Mouse (Mus musculus) lung, postnatal 36 days (tissue): ENCODE measurements at regions not wholly inside any gene's neighbourhood (a gene's known extent, or its start where the extent isn't known, plus 50 kb on each side); places are given as distances from the start of the nearest gene placed in this dataset.
"Not testable (repeated sequence)": the region's sequence is repeated elsewhere in the genome, so short reads cannot be mapped to it uniquely, and the experiment has no call there.

Experiments used
- DNase-seq: peaks from one replicate; pipeline ENCODE4 v3.0.0; 2022; ENCODE audit warnings: mixed read lengths

GRCm38 (mm10) chr13:107577272-107577671, 467.0 kb upstream of the Smim15 start:
- DNase-seq, result no peak

- DNase-seq, result no peak
Observed at GRCm38 (mm10) chr13:107576701-107577100, 467.5 kb upstream of the Smim15 start.

GRCm38 (mm10) chr13:107575025-107575424, 469.2 kb upstream of the Smim15 start:
- DNase-seq, result no peak

GRCm38 (mm10) chr13:107573499-107574355, 470.5 kb upstream of the Smim15 start:
- no peak for DNase-seq

GRCm38 (mm10) chr13:107571539-107571938, 472.7 kb upstream of the Smim15 start:
- no peak for DNase-seq

- DNase-seq, result no peak
Observed at GRCm38 (mm10) chr13:107569477-107569876, 474.8 kb upstream of the Smim15 start.

GRCm38 (mm10) chr13:107568701-107569121, 475.5 kb upstream of the Smim15 start:
- DNase-seq, result peak; percentile 37

GRCm38 (mm10) chr13:107562463-107562862, 481.8 kb upstream of the Smim15 start:
- no peak for DNase-seq

GRCm38 (mm10) chr13:107561529-107561928, 482.7 kb upstream of the Smim15 start:
- DNase-seq, result no peak

- DNase-seq, result peak; percentile 37
Observed at GRCm38 (mm10) chr13:107555958-107556357, 488.3 kb upstream of the Smim15 start.

GRCm38 (mm10) chr13:107554091-107554490, 490.2 kb upstream of the Smim15 start:
- DNase-seq, result no peak

GRCm38 (mm10) chr13:107552165-107552564, 492.1 kb upstream of the Smim15 start:
- no peak for DNase-seq

GRCm38 (mm10) chr13:107549995-107550394, 494.3 kb upstream of the Smim15 start:
- DNase-seq, result not testable (repeated sequence)

GRCm38 (mm10) chr13:107547073-107547472, 497.2 kb upstream of the Smim15 start:
- no peak for DNase-seq

- no peak for DNase-seq
Observed at GRCm38 (mm10) chr13:107546181-107546900, 497.9 kb upstream of the Smim15 start.

GRCm38 (mm10) chr13:107541635-107541955, 502.7 kb upstream of the Smim15 start:
- DNase-seq, result no peak

GRCm38 (mm10) chr13:107540784-107541634, 503.2 kb upstream of the Smim15 start:
- DNase-seq, result no peak

- no peak for DNase-seq
Observed at GRCm38 (mm10) chr13:107540305-107540704, 503.9 kb upstream of the Smim15 start.

- no peak for DNase-seq
Observed at GRCm38 (mm10) chr13:107539867-107540266, 504.4 kb upstream of the Smim15 start.

GRCm38 (mm10) chr13:107539326-107539725, 504.9 kb upstream of the Smim15 start:
- no peak for DNase-seq

GRCm38 (mm10) chr13:107535213-107535612, 509.0 kb upstream of the Smim15 start:
- no peak for DNase-seq

GRCm38 (mm10) chr13:107533323-107533722, 510.9 kb upstream of the Smim15 start:
- DNase-seq, result no peak

- DNase-seq, result no peak
Observed at GRCm38 (mm10) chr13:107531528-107531927, 509.6 kb upstream of the Kif2a start.
